Mouse (Mus musculus) liver, embryonic 13.5 days (tissue): ENCODE measurements around the gene Sf3a2. TPM values are rescaled to one million over a fixed set of nuclear protein-coding genes. Genes with fewer than 3 reads are reported as not detected.
"Not testable (repeated sequence)": the region's sequence is repeated elsewhere in the genome, so short reads cannot be mapped to it uniquely, and the experiment has no call there.

ENCODE experiments used
- ATAC-seq: fragments of 200-750 bp; cut with Nextera tagmentation; 2 replicates; pipeline ENCODE4 v1.8.0; 2017; ENCODE audit warnings: low read depth, mild to moderate bottlenecking, moderate number of reproducible peaks, moderate library complexity
- DNase-seq: peaks from one replicate; pipeline ENCODE4 v3.0.0; 2022
- H3K27ac ChIP-seq: fragments of 300-500 bp; sonication (generic); 2 replicates; pipeline ENCODE4 v1.5.1; 2015; ENCODE audit warnings: moderate library complexity, mild to moderate bottlenecking, inconsistent platforms
- H3K27me3 ChIP-seq: fragments of 300-500 bp; sonication (generic); 2 replicates; pipeline ENCODE4 v1.6.1; 2015; ENCODE audit warnings: mild to moderate bottlenecking, inconsistent platforms
- H3K36me3 ChIP-seq: fragments of 300-500 bp; sonication (generic); 2 replicates; pipeline ENCODE4 v1.6.1; 2015; ENCODE audit warnings: mild to moderate bottlenecking, inconsistent platforms
- H3K4me1 ChIP-seq: fragments of 300-500 bp; sonication (generic); replicated peaks from 2 replicates; pipeline ENCODE4 v1.6.1; 2015; ENCODE audit warnings: inconsistent platforms
- H3K4me2 ChIP-seq: fragments of 300-500 bp; sonication (generic); 2 replicates; pipeline ENCODE4 v1.6.1; 2015; ENCODE audit warnings: inconsistent platforms, mild to moderate bottlenecking, moderate library complexity
- H3K4me3 ChIP-seq: fragments of 300-500 bp; sonication (generic); replicated peaks from 2 replicates; pipeline ENCODE4 v1.5.1; 2015; ENCODE audit warnings: mild to moderate bottlenecking, inconsistent platforms
- H3K9ac ChIP-seq: fragments of 300-500 bp; sonication (generic); 2 replicates; pipeline ENCODE4 v1.6.1; 2015; ENCODE audit warnings: mild to moderate bottlenecking, inconsistent platforms
- H3K9me3 ChIP-seq: fragments of 300-500 bp; sonication (generic); replicated peaks from 2 replicates; pipeline ENCODE4 v1.6.1; 2016; ENCODE audit warnings: inconsistent platforms
- WGBS: fragments of 180-500 bp; shearing (Covaris S2); methylation state at CpG from one replicate; pipeline ENCODE4 v1.1.7; 2015; ENCODE audit not compliant: insufficient replicate concordance; 5-methylcytosine and 5-hydroxymethylcytosine counted together
- polyA plus RNA-seq: library from polyadenylated mRNA; unstranded; fragments of >200 nt; fragmentation: Nextera tagmentation; extraction: Ambion mirVana; gene quantifications from 2 replicates; pipeline ENCODE4 v1.2.1, GENCODE M21; 2015

The Sf3a2 gene
- polyA plus RNA-seq, 1 experiment from 2014 or later = 35.7 TPM

GRCm38 (mm10) chr10:80827870-80828420 is 29.9 kb downstream of the Sf3a2 start:
- H3K9me3 ChIP-seq = no peaks in the 10 kb centered on the region
- 79% methylated on average over 10 of the region's 10 CpGs for WGBS
- peak overlapping the region; percentile 87 for H3K4me3 ChIP-seq
- H3K27me3 ChIP-seq = peaks cover 8% of the 10 kb centered on the region
- H3K27ac ChIP-seq = peak overlapping the region; percentile 95
- ATAC-seq = no peak
- H3K9ac ChIP-seq = peak overlapping the region; percentile 91
- peaks cover 33% of the 10 kb centered on the region for H3K36me3 ChIP-seq
- no peak for DNase-seq
- peaks cover 69% of the 10 kb centered on the region for H3K4me1 ChIP-seq
- peak overlapping the region; percentile 96 for H3K4me2 ChIP-seq

GRCm38 (mm10) chr10:80828587-80828986 is 30.6 kb downstream of the Sf3a2 start:
- Histone ChIP-seq H3K9ac (0 out of 2 replicates have a peak overlapping the region, but pooled peaks have one; percentile 91), H3K27me3 (peaks cover 15% of the 10 kb centered on the region), H3K27ac (peak overlapping the region; percentile 95; the same call in 1 of the 2 replicates), H3K4me2 (peak overlapping the region; percentile 96), H3K36me3 (peaks cover 33% of the 10 kb centered on the region), H3K4me3 (peak overlapping the region; percentile 87), H3K4me1 (peaks cover 63% of the 10 kb centered on the region)
- not testable (repeated sequence) for ATAC-seq, DNase-seq, H3K9me3 ChIP-seq
- WGBS = 85% methylated on average over 9 of the region's 9 CpGs

GRCm38 (mm10) chr10:80829359-80830278 is 31.6 kb downstream of the Sf3a2 start:
- Histone ChIP-seq H3K36me3 (peaks cover 33% of the 10 kb centered on the region), H3K27me3 (peaks cover 25% of the 10 kb centered on the region), H3K4me3 (peak overlapping the region; percentile 12; the same call in 1 of the 2 replicates), H3K9ac (peak overlapping the region; percentile 43), H3K4me2 (peak overlapping the region; percentile 46), H3K4me1 (peaks cover 55% of the 10 kb centered on the region), H3K27ac (peak overlapping the region; percentile 73), H3K9me3 (no peaks in the 10 kb centered on the region)
- 42% methylated on average over 1 of the region's 1 CpGs for WGBS
- ATAC-seq = no peak
- DNase-seq = no peak

- WGBS = 1% methylated on average over 9 of the region's 9 CpGs
- ATAC-seq (peak; percentile 10; the same call in 1 of the 2 replicates), DNase-seq (peak; percentile 76)
- H3K4me3 ChIP-seq = peak overlapping the region; percentile 18
- peak overlapping the region; percentile 73 for H3K27ac ChIP-seq
- H3K36me3 ChIP-seq = peaks cover 33% of the 10 kb centered on the region
- H3K9ac ChIP-seq = peak overlapping the region; percentile 43
- 0 out of 2 replicates have a peak, but pooled peaks cover 5% of the 10 kb centered on the region for H3K9me3 ChIP-seq
- H3K4me1 ChIP-seq = peaks cover 49% of the 10 kb centered on the region
- H3K27me3 ChIP-seq = peaks cover 40% of the 10 kb centered on the region
- peak overlapping the region; percentile 46 for H3K4me2 ChIP-seq
Measured at GRCm38 (mm10) chr10:80831136-80831535, 33.1 kb downstream of the Sf3a2 start.

- H3K27ac ChIP-seq = no peak overlapping the region
- ATAC-seq (no peak), DNase-seq (no peak)
- peaks cover 52% of the 10 kb centered on the region for H3K4me1 ChIP-seq
- H3K27me3 ChIP-seq = peaks cover 57% of the 10 kb centered on the region
- 0 out of 2 replicates have a peak, but pooled peaks cover 5% of the 10 kb centered on the region for H3K9me3 ChIP-seq
- WGBS = 67% methylated on average over 7 of the region's 7 CpGs
- no peak overlapping the region for H3K4me3 ChIP-seq
- H3K9ac ChIP-seq = no peak overlapping the region
- H3K36me3 ChIP-seq = peaks cover 28% of the 10 kb centered on the region
- H3K4me2 ChIP-seq = no peak overlapping the region
Measured at GRCm38 (mm10) chr10:80832818-80833217, 34.8 kb downstream of the Sf3a2 start.

- ATAC-seq (no peak), DNase-seq (no peak)
- Histone ChIP-seq H3K36me3 (peaks cover 2% of the 10 kb centered on the region), H3K9me3 (0 out of 2 replicates have a peak, but pooled peaks cover 5% of the 10 kb centered on the region), H3K27me3 (peaks cover 83% of the 10 kb centered on the region), H3K4me3 (no peak overlapping the region), H3K9ac (no peak overlapping the region), H3K27ac (no peak overlapping the region), H3K4me1 (peaks cover 27% of the 10 kb centered on the region), H3K4me2 (no peak overlapping the region)
- 54% methylated on average over 30 of the region's 30 CpGs for WGBS
Measured at GRCm38 (mm10) chr10:80835617-80836016, 37.6 kb downstream of the Sf3a2 start.

- 0 out of 2 replicates have a peak, but pooled peaks cover 5% of the 10 kb centered on the region for H3K9me3 ChIP-seq
- H3K4me2 ChIP-seq = no peak overlapping the region
- 40% methylated on average over 7 of the region's 7 CpGs for WGBS
- H3K36me3 ChIP-seq = no peaks in the 10 kb centered on the region
- H3K4me3 ChIP-seq = no peak overlapping the region
- DNase-seq (no peak), ATAC-seq (no peak)
- H3K9ac ChIP-seq = no peak overlapping the region
- peaks cover 14% of the 10 kb centered on the region for H3K4me1 ChIP-seq
- H3K27me3 ChIP-seq = peaks cover 97% of the 10 kb centered on the region
- H3K27ac ChIP-seq = no peak overlapping the region
Measured at GRCm38 (mm10) chr10:80836949-80837379, 39.0 kb downstream of the Sf3a2 start.

GRCm38 (mm10) chr10:80837827-80838226 is 39.8 kb downstream of the Sf3a2 start:
- no peak for ATAC-seq
- no peak overlapping the region for H3K27ac ChIP-seq
- no peak overlapping the region for H3K4me2 ChIP-seq
- H3K9ac ChIP-seq = no peak overlapping the region
- H3K27me3 ChIP-seq = peaks cover 98% of the 10 kb centered on the region
- H3K9me3 ChIP-seq = 0 out of 2 replicates have a peak, but pooled peaks cover 5% of the 10 kb centered on the region
- DNase-seq = no peak
- H3K36me3 ChIP-seq = no peaks in the 10 kb centered on the region
- peaks cover 14% of the 10 kb centered on the region for H3K4me1 ChIP-seq
- 53% methylated on average over 2 of the region's 2 CpGs for WGBS
- no peak overlapping the region for H3K4me3 ChIP-seq

GRCm38 (mm10) chr10:80838346-80838912 is 40.4 kb downstream of the Sf3a2 start:
- H3K4me2 ChIP-seq = no peak overlapping the region
- H3K4me1 ChIP-seq = peaks cover 16% of the 10 kb centered on the region
- H3K9ac ChIP-seq = no peak overlapping the region
- no peak overlapping the region for H3K27ac ChIP-seq
- WGBS = 39% methylated on average over 2 of the region's 2 CpGs
- ATAC-seq (no peak), DNase-seq (no peak)
- no peak overlapping the region for H3K4me3 ChIP-seq
- peaks cover 98% of the 10 kb centered on the region for H3K27me3 ChIP-seq
- no peaks in the 10 kb centered on the region for H3K36me3 ChIP-seq
- H3K9me3 ChIP-seq = 0 out of 2 replicates have a peak, but pooled peaks cover 5% of the 10 kb centered on the region

- H3K27me3 ChIP-seq = peaks cover 98% of the 10 kb centered on the region
- 52% methylated on average over 6 of the region's 6 CpGs for WGBS
Measured at GRCm38 (mm10) chr10:80839848-80840247, 41.9 kb downstream of the Sf3a2 start.

GRCm38 (mm10) chr10:80841685-80842084 is 43.7 kb downstream of the Sf3a2 start:
- Histone ChIP-seq H3K9me3 (no peaks in the 10 kb centered on the region), H3K9ac (no peak overlapping the region), H3K4me3 (no peak overlapping the region), H3K27ac (no peak overlapping the region), H3K4me1 (peaks cover 16% of the 10 kb centered on the region), H3K36me3 (no peaks in the 10 kb centered on the region), H3K4me2 (no peak overlapping the region), H3K27me3 (peaks cover 98% of the 10 kb centered on the region)
- DNase-seq (no peak), ATAC-seq (no peak)
- WGBS = 74% methylated on average over 2 of the region's 2 CpGs

More at GRCm38 (mm10) chr10:80839848-80840247, 41.9 kb downstream of the Sf3a2 start:
- no peaks in the 10 kb centered on the region for H3K36me3 ChIP-seq
- H3K4me3 ChIP-seq = no peak overlapping the region
- no peak overlapping the region for H3K27ac ChIP-seq
- 0 out of 2 replicates have a peak, but pooled peaks cover 5% of the 10 kb centered on the region for H3K9me3 ChIP-seq
- no peak overlapping the region for H3K4me2 ChIP-seq
- DNase-seq (no peak), ATAC-seq (no peak)
- peaks cover 19% of the 10 kb centered on the region for H3K4me1 ChIP-seq
- H3K9ac ChIP-seq = no peak overlapping the region
